Mouse (Mus musculus) ZHBTc4 (cell line): ENCODE data around the gene Phb.
A peak's percentile ranks its signal among the peaks of the same experiment; 100 is the strongest.

ENCODE experiments used
- DNase-seq: peaks from one replicate; pipeline ENCODE4 v3.0.0-alpha.2; 2011; ENCODE audit warnings: low read depth, low spot score

The Phb gene

GRCm38 (mm10) chr11:95650001-95650400 is 16.8 kb upstream of the Phb start:
- DNase-seq: no peak

- no peak for DNase-seq
These were observed 15.8 kb upstream of the Phb start for GRCm38 (mm10) chr11:95650981-95651380.

GRCm38 (mm10) chr11:95657449-95657848 is 9.3 kb upstream of the Phb start:
- DNase-seq: no peak

GRCm38 (mm10) chr11:95667177-95667576 is 420 bp downstream of the Phb start:
- DNase-seq: peak; percentile 54

- peak; percentile 54 for DNase-seq
These were observed 1.3 kb downstream of the Phb start for GRCm38 (mm10) chr11:95668086-95668485.

- no peak for DNase-seq
These were observed 8.7 kb downstream of the Phb start for GRCm38 (mm10) chr11:95675498-95675897.

GRCm38 (mm10) chr11:95676307-95676706 is 9.6 kb downstream of the Phb start:
- peak; percentile 90 for DNase-seq

GRCm38 (mm10) chr11:95677925-95678701 is 11.4 kb downstream of the Phb start:
- DNase-seq: no peak

- no peak for DNase-seq
These were observed 15.3 kb downstream of the Phb start for GRCm38 (mm10) chr11:95681995-95682601.

- DNase-seq: no peak
These were observed 16.2 kb downstream of the Phb start for GRCm38 (mm10) chr11:95682946-95683345.

- peak; percentile 84 for DNase-seq
These were observed 19.3 kb downstream of the Phb start for GRCm38 (mm10) chr11:95686031-95686430.

- DNase-seq: no peak
These were observed 20.4 kb downstream of the Phb start for GRCm38 (mm10) chr11:95687084-95687656.

- no peak for DNase-seq
These were observed 21.8 kb downstream of the Phb start for GRCm38 (mm10) chr11:95688515-95688914.

- no peak for DNase-seq
These were observed 22.2 kb downstream of the Phb start for GRCm38 (mm10) chr11:95688981-95689380.

GRCm38 (mm10) chr11:95689544-95689943 is 22.8 kb downstream of the Phb start:
- no peak for DNase-seq

GRCm38 (mm10) chr11:95698541-95698940 is 31.8 kb downstream of the Phb start:
- no peak for DNase-seq

GRCm38 (mm10) chr11:95700778-95701739 is 34.3 kb downstream of the Phb start:
- DNase-seq: no peak

GRCm38 (mm10) chr11:95704032-95704969 is 37.5 kb downstream of the Phb start:
- peak; percentile 79 for DNase-seq

- DNase-seq: no peak
These were observed 38.2 kb downstream of the Phb start for GRCm38 (mm10) chr11:95704970-95705330.

GRCm38 (mm10) chr11:95709534-95710040 is 42.8 kb downstream of the Phb start:
- DNase-seq: no peak
